Mouse (Mus musculus): ENCODE measurements around the gene Crtap. TPM values are rescaled to one million over a fixed set of nuclear protein-coding genes. Genes with fewer than 3 reads are reported as not detected.
A peak's percentile ranks its signal among the peaks of the same experiment; 100 is the strongest.
"Not testable (repeated sequence)": the region's sequence is repeated elsewhere in the genome, so short reads cannot be mapped to it uniquely, and the experiment has no call there.

The Crtap gene
- polyA plus RNA-seq, 1 experiment = 35.2 TPM

- no peaks in the 10 kb centered on the region; the same call in none of the 2 replicates for H3K36me3 ChIP-seq (ENCODE audit: control insufficient read depth, insufficient read depth, low read length)
- H3K27ac ChIP-seq (ENCODE audit: control insufficient read depth, insufficient read depth, low read depth, low read length) = no peak overlapping the region
- no peak overlapping the region for H3K4me3 ChIP-seq (ENCODE audit: control insufficient read depth, low read depth, low read length)
- no peaks in the 10 kb centered on the region for H3K27me3 ChIP-seq (ENCODE audit: control insufficient read depth, insufficient read depth, low read length)
- no peaks in the 10 kb centered on the region for H3K4me1 ChIP-seq (ENCODE audit: control insufficient read depth, insufficient read depth, low read length)
- TF ChIP-seq CTCF (IDR thresholded peaks at IDR 0.05; ENCODE audit: control insufficient read depth, insufficient read depth, insufficient replicate concordance, low read depth, low read length) (no peak), POLR2A (IDR thresholded peaks at IDR 0.05; ENCODE audit: control insufficient read depth, low read depth, low read length) (0 out of 2 replicates have a peak, but pooled peaks have one; percentile 19)
These were observed 15.1 kb downstream of the Crtap start for GRCm38 (mm10) chr9:114375276-114375962.

GRCm38 (mm10) chr9:114371717-114372116, 18.8 kb downstream of the Crtap start:
- H3K27ac ChIP-seq (ENCODE audit: control insufficient read depth, insufficient read depth, low read depth, low read length); H3K36me3 ChIP-seq (ENCODE audit: control insufficient read depth, insufficient read depth, low read length); H3K27me3 ChIP-seq (ENCODE audit: control insufficient read depth, insufficient read depth, low read length); H3K4me1 ChIP-seq (ENCODE audit: control insufficient read depth, insufficient read depth, low read length); H3K4me3 ChIP-seq (ENCODE audit: control insufficient read depth, low read depth, low read length): not testable (repeated sequence)

- H3K4me1 ChIP-seq (ENCODE audit: control insufficient read depth, insufficient read depth, low read length); H3K27ac ChIP-seq (ENCODE audit: control insufficient read depth, insufficient read depth, low read depth, low read length); H3K36me3 ChIP-seq (ENCODE audit: control insufficient read depth, insufficient read depth, low read length); H3K27me3 ChIP-seq (ENCODE audit: control insufficient read depth, insufficient read depth, low read length): not testable (repeated sequence)
- H3K4me3 ChIP-seq (ENCODE audit: control insufficient read depth, low read depth, low read length) = peak overlapping the region; percentile 2
These were observed 21.1 kb downstream of the Crtap start for GRCm38 (mm10) chr9:114369389-114369788.

GRCm38 (mm10) chr9:114368471-114368858, 22.0 kb downstream of the Crtap start:
- no peak for TF ChIP-seq POLR2A (IDR thresholded peaks at IDR 0.05; ENCODE audit: control insufficient read depth, low read depth, low read length)
- H3K4me1 ChIP-seq (ENCODE audit: control insufficient read depth, insufficient read depth, low read length) = peaks cover 4% of the 10 kb centered on the region; the same call in 1 of the 2 replicates
- peak overlapping the region; percentile 99 for H3K27ac ChIP-seq (ENCODE audit: control insufficient read depth, insufficient read depth, low read depth, low read length)
- H3K36me3 ChIP-seq (ENCODE audit: control insufficient read depth, insufficient read depth, low read length) = no peaks in the 10 kb centered on the region; the same call in 1 of the 2 replicates
- H3K4me3 ChIP-seq (ENCODE audit: control insufficient read depth, low read depth, low read length) = peak overlapping the region; percentile 95
- no peaks in the 10 kb centered on the region for H3K27me3 ChIP-seq (ENCODE audit: control insufficient read depth, insufficient read depth, low read length)

GRCm38 (mm10) chr9:114367783-114368470, 22.5 kb downstream of the Crtap start:
- Histone ChIP-seq H3K4me1 (ENCODE audit: control insufficient read depth, insufficient read depth, low read length) (peaks cover 4% of the 10 kb centered on the region; the same call in 1 of the 2 replicates), H3K27ac (ENCODE audit: control insufficient read depth, insufficient read depth, low read depth, low read length) (peak overlapping the region; percentile 99), H3K27me3 (ENCODE audit: control insufficient read depth, insufficient read depth, low read length) (no peaks in the 10 kb centered on the region), H3K4me3 (ENCODE audit: control insufficient read depth, low read depth, low read length) (peak overlapping the region; percentile 95), H3K36me3 (ENCODE audit: control insufficient read depth, insufficient read depth, low read length) (no peaks in the 10 kb centered on the region; the same call in 1 of the 2 replicates)
- TF ChIP-seq POLR2A (IDR thresholded peaks at IDR 0.05; ENCODE audit: control insufficient read depth, low read depth, low read length) = peak; percentile 65
- no peak for TF ChIP-seq CTCF (IDR thresholded peaks at IDR 0.05; ENCODE audit: control insufficient read depth, insufficient read depth, insufficient replicate concordance, low read depth, low read length)

- not testable (repeated sequence) for H3K27me3 ChIP-seq (ENCODE audit: control insufficient read depth, insufficient read depth, low read length); H3K4me1 ChIP-seq (ENCODE audit: control insufficient read depth, insufficient read depth, low read length); H3K36me3 ChIP-seq (ENCODE audit: control insufficient read depth, insufficient read depth, low read length); H3K4me3 ChIP-seq (ENCODE audit: control insufficient read depth, low read depth, low read length); H3K27ac ChIP-seq (ENCODE audit: control insufficient read depth, insufficient read depth, low read depth, low read length)
These were observed 60.6 kb downstream of the Crtap start, which contains the start of gene Bcl2a1c for GRCm38 (mm10) chr9:114329855-114330254. Gene Bcl2a1c (plus strand): TSS chr9:114330135.

- H3K4me1 ChIP-seq (ENCODE audit: control insufficient read depth, insufficient read depth, low read length); H3K4me3 ChIP-seq (ENCODE audit: control insufficient read depth, low read depth, low read length); H3K27me3 ChIP-seq (ENCODE audit: control insufficient read depth, insufficient read depth, low read length); H3K36me3 ChIP-seq (ENCODE audit: control insufficient read depth, insufficient read depth, low read length); H3K27ac ChIP-seq (ENCODE audit: control insufficient read depth, insufficient read depth, low read depth, low read length): not testable (repeated sequence)
These were observed 62.1 kb downstream of the Crtap start for GRCm38 (mm10) chr9:114328332-114328731.
